Mouse (Mus musculus) hindbrain, postnatal 0 days (tissue): Measurements from ENCODE around the gene 1190005I06Rik. TPM values are rescaled to one million over a fixed set of nuclear protein-coding genes. Genes with fewer than 3 reads are reported as not detected.

ENCODE experiments used
- ATAC-seq: fragments of 200-750 bp; cut with Nextera tagmentation; 2 replicates; pipeline ENCODE4 v1.8.0; 2017; ENCODE audit warnings: mild to moderate bottlenecking, moderate TSS enrichment, moderate library complexity
- DNase-seq: peaks from one replicate; pipeline ENCODE4 v3.0.0-alpha.2; 2015; ENCODE audit warnings: low spot score
- H3K27ac ChIP-seq: fragments of 300-500 bp; sonication (generic); 2 replicates; pipeline ENCODE4 v1.5.1; 2014; ENCODE audit warnings: mild to moderate bottlenecking
- H3K27me3 ChIP-seq: fragments of 300-500 bp; sonication (generic); 2 replicates; pipeline ENCODE4 v1.6.1; 2014; ENCODE audit warnings: low read length, mixed read lengths; ENCODE audit not compliant: insufficient read depth
- H3K36me3 ChIP-seq: fragments of 300-500 bp; sonication (generic); 2 replicates; pipeline ENCODE4 v1.6.1; 2014; ENCODE audit warnings: low read length, mixed read lengths; ENCODE audit not compliant: insufficient read depth
- H3K4me1 ChIP-seq: fragments of 300-500 bp; sonication (generic); 2 replicates; pipeline ENCODE4 v1.6.1; 2014; ENCODE audit warnings: antibody characterized with exemption, low read length, mixed read lengths; ENCODE audit not compliant: insufficient read depth
- H3K4me2 ChIP-seq: fragments of 300-500 bp; sonication (generic); 2 replicates; pipeline ENCODE4 v1.6.1; 2014; ENCODE audit warnings: low read depth, mild to moderate bottlenecking, low read length, moderate library complexity, mixed read lengths
- H3K4me3 ChIP-seq: fragments of 300-500 bp; sonication (generic); 2 replicates; pipeline ENCODE4 v1.5.1; 2014; ENCODE audit warnings: low read length
- H3K9ac ChIP-seq: fragments of 300-500 bp; sonication (generic); replicated peaks from 2 replicates; pipeline ENCODE4 v1.6.1; 2014; ENCODE audit warnings: mild to moderate bottlenecking, low read length, moderate library complexity, mixed read lengths
- H3K9me3 ChIP-seq: fragments of 300-500 bp; sonication (generic); 2 replicates; pipeline ENCODE4 v1.6.1; 2016; ENCODE audit warnings: low read length, mixed read lengths
- CTCF ChIP-seq: IDR thresholded peaks from 2 replicates; pipeline ENCODE4 v1.5.1; 2016; ENCODE audit warnings: antibody characterized with exemption, control low read depth, low read depth
- WGBS: fragments of 180-500 bp; shearing (Covaris S2); extraction: QIAGEN DNeasy Blood & Tissue Kit; methylation state at CpG from one replicate; pipeline ENCODE4 v1.1.7; 2014; 5-methylcytosine and 5-hydroxymethylcytosine counted together
- polyA plus RNA-seq: library from polyadenylated mRNA; unstranded; fragments of >200 nt; fragmentation: Nextera tagmentation; extraction: Ambion mirVana; gene quantifications from 2 replicates; pipeline ENCODE4 v1.2.1, GENCODE M21; 2015
- total RNA-seq: library from RNA; depleted of rRNA; stranded (reverse); fragments of >200 nt; gene quantifications from 2 replicates; pipeline ENCODE4 v1.2.3, GENCODE M21; 2014

1190005I06Rik gene
- total and polyA plus RNA-seq, 2 experiments from 2014 or later = 20.6 to 26.5 TPM

DNA sequence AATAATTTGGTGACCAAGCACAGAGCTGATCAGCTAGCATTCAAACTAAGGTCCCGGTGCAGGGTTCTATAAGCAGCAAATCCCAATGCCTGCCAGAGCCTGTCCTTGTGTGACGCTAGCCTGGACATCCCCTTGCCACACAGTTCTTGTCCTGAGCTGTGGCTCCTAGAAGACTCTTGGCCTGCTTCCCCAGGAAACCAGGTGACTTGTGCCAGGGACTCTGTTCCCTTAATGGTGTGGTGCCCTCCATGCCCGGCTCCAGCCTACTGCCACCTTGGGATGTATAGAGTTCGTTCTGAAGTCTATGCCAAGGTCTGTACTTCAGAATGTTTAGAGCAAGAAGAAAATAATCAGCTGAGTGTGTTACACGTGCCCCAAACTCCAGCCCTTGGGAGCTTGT lies 39.1 kb upstream of the 1190005I06Rik start:
- WGBS = 87% methylated on average over 5 of the region's 5 CpGs
- Histone ChIP-seq H3K4me2 (no peak overlapping the region), H3K9me3 (no peaks in the 10 kb centered on the region), H3K27ac (no peak overlapping the region), H3K27me3 (no peaks in the 10 kb centered on the region), H3K36me3 (no peaks in the 10 kb centered on the region), H3K9ac (no peak overlapping the region), H3K4me1 (no peaks in the 10 kb centered on the region), H3K4me3 (no peak overlapping the region)
- ATAC-seq = no peak
- no peak for TF ChIP-seq CTCF
- DNase-seq = no peak

DNA sequence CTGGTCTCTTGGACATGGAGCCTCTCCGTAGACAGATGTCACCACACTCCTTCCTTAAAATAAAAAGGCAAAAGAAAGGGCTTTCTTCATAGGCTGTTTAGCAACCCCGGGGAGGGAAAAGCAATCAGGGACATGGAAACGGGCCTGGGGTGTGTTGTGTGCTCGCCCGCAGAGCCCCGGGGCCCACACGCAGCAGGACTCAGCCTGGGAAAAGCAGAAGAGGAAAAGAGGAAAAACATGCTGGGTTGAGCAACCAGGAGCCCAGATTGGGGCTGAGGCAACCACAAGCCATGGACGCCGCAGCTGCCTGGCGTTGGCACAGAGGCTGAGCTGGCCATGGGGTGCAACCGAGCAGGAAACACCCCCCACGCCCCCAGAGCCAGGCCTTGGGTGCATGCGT lies 38.6 kb upstream of the 1190005I06Rik start:
- no peaks in the 10 kb centered on the region for H3K4me1 ChIP-seq
- no peak overlapping the region for H3K4me3 ChIP-seq
- DNase-seq (no peak), ATAC-seq (no peak)
- H3K27ac ChIP-seq = no peak overlapping the region
- no peaks in the 10 kb centered on the region for H3K9me3 ChIP-seq
- H3K27me3 ChIP-seq = no peaks in the 10 kb centered on the region
- 84% methylated on average over 13 of the region's 13 CpGs for WGBS
- H3K4me2 ChIP-seq = no peak overlapping the region
- H3K9ac ChIP-seq = no peak overlapping the region
- no peaks in the 10 kb centered on the region for H3K36me3 ChIP-seq
- no peak for TF ChIP-seq CTCF

DNA sequence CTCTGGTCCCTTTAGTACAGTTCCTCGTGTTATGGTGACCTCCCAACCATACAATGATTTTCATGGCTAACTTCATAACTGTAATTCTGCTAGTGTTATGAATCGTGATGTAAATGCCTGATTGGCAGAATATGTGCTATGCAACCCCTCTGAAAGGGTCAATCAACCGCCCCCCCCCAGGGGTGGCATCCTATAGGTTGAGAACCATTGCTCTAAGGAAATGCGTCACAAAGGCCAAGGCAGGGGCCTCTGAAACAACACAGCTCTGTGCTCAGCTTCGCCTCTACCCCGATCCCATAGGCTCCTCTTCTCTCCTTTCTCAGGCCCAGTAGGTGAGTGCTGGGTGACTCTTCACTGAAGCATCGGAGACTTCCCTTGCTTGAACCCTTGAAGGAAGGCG lies 38.2 kb upstream of the 1190005I06Rik start:
- Histone ChIP-seq H3K27me3 (no peaks in the 10 kb centered on the region), H3K9ac (no peak overlapping the region), H3K9me3 (no peaks in the 10 kb centered on the region), H3K27ac (no peak overlapping the region; the same call in 1 of the 2 replicates), H3K36me3 (no peaks in the 10 kb centered on the region), H3K4me2 (no peak overlapping the region), H3K4me1 (no peaks in the 10 kb centered on the region), H3K4me3 (no peak overlapping the region)
- ATAC-seq (no peak), DNase-seq (no peak)
- 82% methylated on average over 8 of the region's 8 CpGs for WGBS
- no peak for TF ChIP-seq CTCF

DNA sequence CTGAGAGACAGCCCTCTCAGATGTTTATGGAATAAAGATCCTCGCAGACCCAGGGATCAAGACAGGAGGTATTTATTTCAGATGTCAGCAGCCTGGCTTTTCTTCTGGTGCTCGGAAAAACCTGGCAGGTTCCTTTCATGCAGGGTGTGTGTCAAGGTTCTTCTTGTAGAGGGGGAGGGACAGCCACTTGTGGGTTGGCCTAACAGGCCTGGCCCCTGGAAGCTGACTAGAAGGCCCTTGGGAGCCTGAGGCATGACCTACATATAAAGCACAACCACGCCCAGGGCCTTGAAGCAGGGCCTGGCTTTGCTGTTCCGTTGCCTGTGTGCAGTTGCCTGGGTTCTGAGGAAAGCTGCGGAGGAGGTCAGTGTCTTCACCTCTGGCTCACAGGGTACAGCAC lies 37.7 kb upstream of the 1190005I06Rik start:
- H3K4me2 ChIP-seq = no peak overlapping the region
- no peak for DNase-seq
- H3K27ac ChIP-seq = no peak overlapping the region; the same call in 1 of the 2 replicates
- ATAC-seq = no peak
- no peak overlapping the region for H3K4me3 ChIP-seq
- H3K4me1 ChIP-seq = no peaks in the 10 kb centered on the region
- WGBS = 71% methylated on average over 5 of the region's 5 CpGs
- no peaks in the 10 kb centered on the region for H3K27me3 ChIP-seq
- no peak overlapping the region for H3K9ac ChIP-seq
- no peaks in the 10 kb centered on the region for H3K36me3 ChIP-seq
- no peak for TF ChIP-seq CTCF
- H3K9me3 ChIP-seq = no peaks in the 10 kb centered on the region

DNA sequence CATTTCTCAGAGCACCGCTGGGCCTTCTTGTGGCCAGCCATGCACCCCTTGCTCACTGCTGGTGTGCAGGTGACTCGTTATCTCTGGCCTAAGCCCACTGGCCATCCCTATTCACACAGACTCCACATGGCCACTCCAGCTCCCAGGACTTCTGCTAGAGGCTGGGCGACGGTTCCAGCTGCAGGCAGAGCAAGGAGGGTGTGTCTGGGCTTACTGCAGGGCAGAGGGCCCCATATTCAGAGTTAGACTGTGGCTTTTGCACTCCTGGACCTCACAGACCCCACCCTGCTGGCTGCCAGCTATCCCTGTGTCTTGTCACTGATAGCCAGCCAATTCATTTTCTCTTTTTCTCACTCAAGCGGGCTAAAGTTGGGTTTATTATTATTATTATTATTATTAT lies 36.6 kb upstream of the 1190005I06Rik start:
- H3K4me1 ChIP-seq = no peaks in the 10 kb centered on the region
- no peaks in the 10 kb centered on the region for H3K9me3 ChIP-seq
- H3K27ac ChIP-seq = no peak overlapping the region
- no peak overlapping the region for H3K4me2 ChIP-seq
- ATAC-seq (no peak), DNase-seq (no peak)
- H3K4me3 ChIP-seq = no peak overlapping the region
- no peaks in the 10 kb centered on the region for H3K36me3 ChIP-seq
- 70% methylated on average over 5 of the region's 5 CpGs for WGBS
- no peak overlapping the region for H3K9ac ChIP-seq
- TF ChIP-seq CTCF = no peak
- H3K27me3 ChIP-seq = no peaks in the 10 kb centered on the region

DNA sequence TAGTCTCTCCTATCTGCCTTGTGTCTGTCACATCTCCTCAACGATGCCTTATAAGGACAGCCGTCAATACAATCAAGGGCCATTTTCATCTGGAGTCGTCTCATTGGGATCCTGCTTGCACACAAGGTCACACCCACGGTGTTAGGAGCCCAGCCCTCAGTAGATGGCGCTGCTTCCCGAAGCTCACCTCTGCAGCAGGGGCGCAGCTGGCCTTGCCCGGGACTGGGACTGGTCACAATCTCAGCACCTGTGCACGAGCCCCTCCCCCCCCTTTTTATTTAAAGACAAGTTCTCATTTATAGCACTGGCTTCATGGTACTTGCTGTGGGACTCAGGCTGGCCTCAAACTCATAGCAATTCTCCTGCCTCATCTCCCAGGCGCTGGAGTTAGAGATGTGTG lies 36.2 kb upstream of the 1190005I06Rik start:
- no peak overlapping the region for H3K4me2 ChIP-seq
- H3K27me3 ChIP-seq = no peaks in the 10 kb centered on the region
- no peaks in the 10 kb centered on the region for H3K36me3 ChIP-seq
- no peaks in the 10 kb centered on the region for H3K4me1 ChIP-seq
- H3K27ac ChIP-seq = no peak overlapping the region
- no peak overlapping the region for H3K9ac ChIP-seq
- H3K9me3 ChIP-seq = no peaks in the 10 kb centered on the region
- H3K4me3 ChIP-seq = no peak overlapping the region
- peak; percentile 78 for TF ChIP-seq CTCF
- ATAC-seq (0 out of 2 replicates have a peak, but pooled peaks have one; percentile 47), DNase-seq (peak; percentile 69)
- 15% methylated on average over 10 of the region's 10 CpGs for WGBS

DNA sequence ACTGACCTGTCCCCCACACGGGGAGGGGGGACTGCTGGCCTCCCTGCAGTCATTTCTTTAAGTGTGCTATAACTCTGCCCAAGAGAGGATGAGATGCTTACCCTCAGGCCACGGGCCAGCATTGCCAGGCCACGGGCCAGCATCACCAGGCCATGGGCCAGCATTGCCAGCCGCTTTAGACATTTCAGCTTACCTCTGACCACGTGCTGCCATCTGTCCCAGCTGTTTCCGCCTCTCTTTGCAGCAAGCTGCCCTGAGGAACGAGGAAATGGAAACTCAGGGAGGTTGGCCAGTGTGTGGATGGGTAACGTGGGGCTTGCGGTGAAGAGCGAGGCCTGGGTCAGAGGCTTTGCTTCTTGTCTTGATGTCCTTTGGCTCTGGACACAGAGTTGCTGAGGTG lies 33.7 kb upstream of the 1190005I06Rik start:
- no peaks in the 10 kb centered on the region for H3K36me3 ChIP-seq
- no peaks in the 10 kb centered on the region for H3K27me3 ChIP-seq
- WGBS = 68% methylated on average over 10 of the region's 10 CpGs
- H3K4me1 ChIP-seq = no peaks in the 10 kb centered on the region
- ATAC-seq (no peak), DNase-seq (no peak)
- no peak overlapping the region for H3K9ac ChIP-seq
- H3K27ac ChIP-seq = no peak overlapping the region
- TF ChIP-seq CTCF = no peak
- no peak overlapping the region for H3K4me3 ChIP-seq
- no peaks in the 10 kb centered on the region for H3K9me3 ChIP-seq
- H3K4me2 ChIP-seq = no peak overlapping the region
